Mouse (Mus musculus) effector memory CD4-positive, alpha-beta T cell, adult 5 months (primary cell): ENCODE measurements around the gene Ccz1. TPM values are rescaled to one million over a fixed set of nuclear protein-coding genes. Genes with fewer than 3 reads are reported as not detected.

ENCODE experiments used
- polyA plus RNA-seq: library from polyadenylated mRNA; unstranded; fragments of 100-300 nt; shearing (Covaris generic); gene quantifications from one replicate; pipeline ENCODE4 v1.2.1, GENCODE M21; 2017

Ccz1 gene
- polyA plus RNA-seq = 55.8 TPM

DNA sequence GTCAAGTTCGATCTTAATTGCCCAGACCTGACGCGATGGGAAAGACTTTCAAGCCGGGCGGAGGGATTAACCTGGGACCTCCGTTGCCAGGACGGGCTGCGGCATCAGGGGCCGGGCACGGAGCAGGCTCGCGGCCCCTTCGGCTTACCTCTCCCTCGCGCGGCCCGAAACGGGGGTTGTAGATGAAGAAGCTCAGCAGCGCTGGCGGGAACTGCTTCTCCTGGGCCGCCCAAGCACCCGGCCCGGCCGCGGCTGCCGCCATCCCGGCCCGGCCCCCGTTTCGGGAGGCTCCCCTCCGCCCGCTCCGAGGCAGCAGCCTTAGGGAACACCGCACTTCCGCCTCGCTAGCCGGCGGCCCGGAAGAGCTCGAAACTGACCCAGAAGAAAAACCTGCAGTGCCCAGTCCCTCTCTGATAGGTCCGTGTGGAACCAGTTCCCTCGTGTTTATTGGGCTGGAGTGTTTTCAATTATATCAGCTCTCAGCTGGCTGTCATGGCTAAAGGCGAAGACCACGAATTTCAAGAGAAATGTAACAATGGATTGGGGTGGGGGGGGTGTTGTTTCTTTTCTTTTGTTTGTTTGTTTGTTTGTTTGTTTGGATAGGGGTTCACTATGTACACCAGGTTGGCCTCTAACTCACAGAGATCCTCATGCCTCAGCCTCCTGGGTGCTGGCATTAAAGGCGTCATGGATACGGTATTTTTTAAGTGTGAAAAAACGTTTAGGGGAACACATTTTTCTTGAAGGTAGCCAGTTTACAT, at the start of gene Ccz1:
TSS of gene Ccz1 (minus strand) at position 327 of the 761 bp plus-strand sequence.

DNA sequence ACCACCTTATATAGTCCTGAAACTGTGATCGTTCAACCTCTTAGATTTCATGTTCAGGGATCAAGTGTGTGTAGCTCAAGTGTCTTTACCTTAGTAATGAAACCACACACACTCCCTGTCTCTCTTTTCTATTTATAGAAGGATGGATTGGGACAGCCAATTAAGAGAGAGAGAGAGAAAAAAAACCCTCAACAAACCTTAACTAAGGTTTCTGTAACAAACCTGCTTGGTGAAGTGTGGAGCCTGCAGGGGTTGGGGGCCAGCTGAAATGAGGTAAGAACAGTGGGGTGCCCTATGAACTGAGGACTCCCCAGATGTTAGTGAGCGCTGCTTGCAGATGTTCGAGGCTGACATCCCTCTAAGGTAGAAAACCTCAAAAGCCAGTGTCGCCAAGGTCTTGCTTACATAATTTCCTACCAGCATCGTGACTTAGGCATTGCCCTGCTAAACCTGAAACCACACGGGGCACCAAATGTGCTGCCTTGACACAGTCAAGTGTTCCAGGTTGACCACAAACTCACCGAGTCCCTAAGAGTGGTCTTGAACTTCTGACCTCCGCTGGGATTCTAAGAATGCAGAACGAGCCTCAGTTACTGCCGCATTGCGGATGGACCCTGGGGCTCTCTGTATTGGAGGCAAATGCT, 12.1 kb upstream of the Ccz1 start, which contains the start of gene Ocm:
TSS of gene Ocm (minus strand) at position 51 of the 644 bp plus-strand sequence.

Other genes starting within 250 kb of the Ccz1 start
- 36.6 TPM for gene Eif2ak1, start 197.1 kb downstream of the Ccz1 start, polyA plus RNA-seq
- 0.29 TPM for gene Ankrd61, start 117.2 kb downstream of the Ccz1 start, polyA plus RNA-seq
- gene Aimp2, start 105.0 kb downstream of the Ccz1 start, polyA plus RNA-seq = 34.2 TPM
- 28.8 TPM for gene Pms2, start 104.9 kb downstream of the Ccz1 start, polyA plus RNA-seq
- gene Gm42421, start 86.7 kb downstream of the Ccz1 start, polyA plus RNA-seq = 1.5 TPM
- gene Rsph10b, start 81.8 kb downstream of the Ccz1 start, polyA plus RNA-seq = 0.80 TPM
- not detected for gene Ocm, start 11.8 kb upstream of the Ccz1 start, polyA plus RNA-seq
- gene Lmtk2, start 85.6 kb upstream of the Ccz1 start, polyA plus RNA-seq = 18.0 TPM
- not detected for gene Bhlha15, start 175.4 kb upstream of the Ccz1 start, polyA plus RNA-seq
- gene Tecpr1, start 208.7 kb upstream of the Ccz1 start, polyA plus RNA-seq = 207 TPM
- 7.7 TPM for gene Bri3, start 229.6 kb upstream of the Ccz1 start, polyA plus RNA-seq